Mouse (Mus musculus) thymus, adult 2 months (tissue): ENCODE data around the gene Vangl2.

Experiments used
- CTCF ChIP-seq: fragments of 200-500 bp; IDR thresholded peaks from 2 replicates; pipeline ENCODE4 v1.5.1; 2012; ENCODE audit warnings: mild to moderate bottlenecking, control low read depth, low read length, moderate library complexity, borderline replicate concordance; ENCODE audit not compliant: control insufficient read depth, poor library complexity, insufficient read depth; ENCODE audit errors: extremely low read depth
- POLR2A ChIP-seq: fragments of 200-500 bp; IDR thresholded peaks from 2 replicates; pipeline ENCODE4 v1.6.1; 2012; ENCODE audit warnings: mild to moderate bottlenecking, low read length, control low read depth, moderate library complexity; ENCODE audit not compliant: control insufficient read depth, poor library complexity, insufficient read depth; ENCODE audit errors: extremely low read depth

GRCm38 (mm10) chr1:172009406-172009805 is 18.8 kb downstream of the Vangl2 start:
- no peak for TF ChIP-seq POLR2A
- TF ChIP-seq CTCF = 0 out of 2 replicates have a peak, but pooled peaks have one; percentile 23
